Mouse (Mus musculus) erythroid progenitor cell, adult 5-6 weeks (primary cell): ENCODE results near the gene Iqsec1. TPM values are rescaled to one million over a fixed set of nuclear protein-coding genes. Genes with fewer than 3 reads are reported as not detected.

Experiments used
- ATAC-seq: replicated peaks from 2 replicates; pipeline ENCODE4 v1.8.0; 2016; ENCODE audit warnings: moderate number of reproducible peaks, mild to moderate bottlenecking, moderate TSS enrichment, inconsistent platforms; ENCODE audit not compliant: poor library complexity, low FRiP score, severe bottlenecking
- total RNA-seq, 2 experiments: library from RNA; stranded (forward) in 1 of 2; stranded (reverse) in 1 of 2; fragments of 150-400 nt in 1 of 2; fragments of 186-747, 209-891 nt in 1 of 2; gene quantifications; 2 replicates each; pipeline versions ENCODE4 v1.2.3 to v1.2.4; 2015 to 2017; ENCODE audit warnings: low replicate concordance in 2 of 2

Gene Iqsec1
- total RNA-seq, 2 experiments from 2014 or later: 41.4 to 88.0 TPM

- no peak for ATAC-seq
These were observed 226.3 kb downstream of the Iqsec1 start for GRCm38 (mm10) chr6:90762120-90762736.

DNA sequence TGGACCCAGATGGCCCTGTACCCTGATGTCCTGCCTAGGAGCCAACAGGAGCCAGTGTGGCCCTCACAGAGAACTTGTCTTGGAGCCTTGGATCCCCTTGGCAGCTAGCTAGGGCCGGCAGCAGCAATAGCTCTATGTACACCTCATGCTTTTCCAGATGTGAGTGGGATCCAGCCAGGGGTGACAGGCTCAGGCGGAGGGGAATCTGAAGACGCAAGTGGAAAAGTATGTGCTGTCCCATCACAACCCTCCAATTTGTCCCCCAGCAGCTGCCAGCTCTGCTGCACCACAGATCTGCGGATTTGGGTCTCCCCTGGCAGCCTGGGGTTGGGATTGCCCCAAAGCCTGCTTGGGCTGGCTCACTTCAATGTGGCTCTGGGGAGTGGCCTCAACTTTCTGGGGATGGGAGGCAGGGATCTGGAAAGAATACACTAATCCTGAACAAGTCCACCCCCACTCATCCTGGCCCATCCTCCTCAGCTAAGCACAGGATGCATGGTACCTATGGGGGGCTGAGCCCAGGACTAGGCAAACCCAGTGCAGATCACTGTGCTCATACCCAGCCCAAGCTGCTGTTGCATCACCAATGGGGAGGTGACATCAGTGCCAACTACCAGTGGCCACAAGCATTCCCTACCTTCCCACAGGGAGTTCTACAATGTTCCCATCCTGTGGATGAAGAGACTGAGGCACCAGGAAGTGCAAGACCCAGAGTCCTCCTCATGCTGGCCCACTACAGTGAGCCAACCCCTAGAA, 227.0 kb downstream of the Iqsec1 start:
- ATAC-seq: no peak

DNA sequence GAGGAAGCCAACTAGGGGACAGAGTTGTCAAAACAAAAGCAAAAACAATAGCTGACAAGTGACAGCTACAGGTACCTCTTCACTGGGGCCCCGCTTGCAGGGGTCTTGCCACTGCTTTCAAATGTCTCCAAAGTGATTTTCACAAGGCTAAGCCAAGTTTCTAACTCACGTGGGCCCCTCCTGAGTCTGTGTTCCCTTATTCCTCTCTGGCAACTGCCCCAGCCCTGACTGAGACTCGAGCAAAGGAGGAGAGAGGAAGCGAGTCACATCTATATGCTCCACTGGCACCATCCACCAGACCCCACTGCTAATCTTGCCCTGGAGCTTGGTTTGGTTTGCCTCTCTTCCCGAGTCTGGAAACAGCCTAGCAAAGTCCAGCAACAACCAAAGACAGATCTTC, 227.6 kb downstream of the Iqsec1 start:
- no peak for ATAC-seq

DNA sequence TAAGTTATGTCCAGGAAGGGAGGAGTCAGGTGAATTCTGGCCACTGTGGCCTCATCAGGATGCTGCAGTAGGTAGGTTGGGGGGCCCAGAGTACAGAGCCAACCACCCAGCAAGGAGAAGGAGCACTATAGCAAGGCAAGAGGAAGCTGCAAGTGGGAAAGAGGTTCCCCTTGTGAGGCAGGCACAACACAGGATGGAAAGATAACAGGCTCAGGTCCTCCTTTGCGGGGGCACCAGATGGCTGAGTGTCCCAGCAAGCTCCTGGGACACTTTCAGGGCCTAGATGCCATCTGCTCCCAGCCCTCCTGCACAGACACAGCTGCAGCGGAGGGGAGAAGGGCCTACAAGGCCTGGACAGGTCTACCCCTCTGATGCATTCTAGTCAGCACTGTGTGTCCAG, 228.7 kb downstream of the Iqsec1 start:
- ATAC-seq: no peak

- ATAC-seq: no peak
These were observed 230.3 kb downstream of the Iqsec1 start for GRCm38 (mm10) chr6:90758155-90758554.

- ATAC-seq: no peak
These were observed 231.0 kb downstream of the Iqsec1 start for GRCm38 (mm10) chr6:90757427-90757883.

- ATAC-seq: no peak
These were observed 231.9 kb downstream of the Iqsec1 start for GRCm38 (mm10) chr6:90756561-90756960.

DNA sequence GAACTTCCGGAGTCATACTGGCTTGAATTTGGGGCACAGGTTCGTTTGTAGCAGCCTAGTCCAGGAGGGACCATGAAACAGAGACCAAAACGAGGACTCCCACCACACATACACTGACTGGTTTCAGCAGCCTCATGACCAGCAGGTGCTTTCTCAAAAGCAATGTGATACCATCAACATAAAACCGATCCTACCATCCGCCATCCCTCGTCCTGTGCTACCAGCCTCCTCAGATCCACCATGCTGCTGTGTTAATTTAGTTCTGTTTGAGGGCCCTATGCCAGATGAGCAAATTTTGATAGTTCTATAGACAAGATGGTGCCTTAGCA, 232.9 kb downstream of the Iqsec1 start:
- ATAC-seq: no peak

DNA sequence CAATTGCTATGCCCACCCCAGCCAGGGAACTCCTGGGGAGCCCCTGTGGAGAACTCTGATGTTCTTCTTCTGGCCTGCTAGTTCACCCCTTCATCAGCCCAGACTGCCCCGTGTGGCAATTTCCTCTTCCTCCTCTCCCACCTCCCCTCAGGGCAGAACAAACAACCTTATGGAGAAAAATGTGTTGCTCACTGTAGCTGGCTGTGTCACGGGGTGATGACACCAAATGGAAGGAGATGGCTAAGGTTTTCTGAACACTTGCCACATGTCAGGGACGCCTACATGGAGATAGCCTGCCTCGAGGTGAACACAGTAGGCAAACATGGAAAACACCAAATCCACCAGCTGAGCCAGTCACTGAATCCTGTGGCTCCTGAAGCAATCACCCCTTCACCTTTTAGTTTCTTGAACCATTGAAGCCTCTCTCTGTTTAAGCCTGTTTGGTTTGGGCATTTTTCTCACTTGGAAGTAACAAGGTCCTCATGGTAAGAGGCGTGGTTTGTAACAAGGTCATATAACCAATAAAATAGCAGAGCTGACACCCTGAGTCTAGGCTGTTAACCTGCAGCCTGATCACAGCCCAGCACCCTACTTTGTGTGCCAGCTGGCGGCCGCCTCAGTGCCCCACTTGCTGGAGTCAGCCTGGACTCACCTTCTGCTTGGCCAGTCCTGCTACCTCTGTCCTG, 233.4 kb downstream of the Iqsec1 start:
- ATAC-seq: no peak

GRCm38 (mm10) chr6:90754093-90754492, 234.4 kb downstream of the Iqsec1 start:
- ATAC-seq: no peak

- ATAC-seq: no peak
These were observed 234.8 kb downstream of the Iqsec1 start for GRCm38 (mm10) chr6:90753656-90754055.

DNA sequence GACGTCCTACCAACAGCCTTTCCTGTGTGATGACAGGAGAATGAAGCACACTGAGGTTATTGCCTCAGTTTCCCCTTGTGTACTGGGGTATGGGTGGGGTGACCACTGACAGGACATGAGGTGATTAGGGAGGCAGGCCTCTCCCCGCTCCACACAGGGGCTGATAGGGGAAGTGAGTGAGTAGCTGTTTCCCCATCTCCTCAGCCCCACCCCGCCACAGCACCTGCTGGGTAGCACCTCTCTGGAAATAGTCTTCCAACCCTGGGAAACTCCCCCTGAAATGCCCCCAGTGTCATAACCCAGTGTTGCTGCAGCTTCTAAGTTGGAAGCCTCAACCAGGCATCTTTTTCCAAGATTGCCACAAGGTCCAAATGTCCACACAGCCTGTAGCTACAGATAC, 236.9 kb downstream of the Iqsec1 start:
- ATAC-seq: no peak

- peak; percentile 41; the same call in 1 of the 2 replicates for ATAC-seq
These were observed 238.4 kb downstream of the Iqsec1 start for GRCm38 (mm10) chr6:90750091-90750490.

DNA sequence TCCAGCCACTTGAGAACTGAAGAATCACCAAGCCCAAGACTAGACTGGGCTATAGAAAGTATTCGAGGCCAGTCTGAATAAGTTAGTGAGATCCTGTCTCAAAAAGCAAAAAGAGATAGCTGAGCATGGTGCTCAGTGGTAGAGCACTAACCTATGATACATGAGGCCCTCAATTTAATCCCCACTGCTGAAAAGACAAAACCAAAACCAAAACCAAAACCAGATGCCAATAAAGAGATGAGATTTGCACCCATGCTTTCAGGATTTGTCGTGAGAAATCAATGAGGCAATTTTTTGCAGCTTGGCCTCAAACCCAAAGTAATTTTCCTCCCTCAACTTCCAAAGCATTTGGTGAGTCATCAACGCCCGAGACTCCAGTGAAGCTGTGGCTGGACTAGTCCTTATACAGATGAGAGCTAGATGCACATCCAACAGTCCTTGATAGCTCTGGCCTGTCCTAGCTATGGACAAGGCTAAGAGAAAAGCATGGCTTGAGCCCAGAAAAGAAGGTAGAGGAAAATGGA, 239.0 kb downstream of the Iqsec1 start:
- no peak for ATAC-seq

GRCm38 (mm10) chr6:90748976-90749375, 239.5 kb downstream of the Iqsec1 start:
- ATAC-seq: no peak

DNA sequence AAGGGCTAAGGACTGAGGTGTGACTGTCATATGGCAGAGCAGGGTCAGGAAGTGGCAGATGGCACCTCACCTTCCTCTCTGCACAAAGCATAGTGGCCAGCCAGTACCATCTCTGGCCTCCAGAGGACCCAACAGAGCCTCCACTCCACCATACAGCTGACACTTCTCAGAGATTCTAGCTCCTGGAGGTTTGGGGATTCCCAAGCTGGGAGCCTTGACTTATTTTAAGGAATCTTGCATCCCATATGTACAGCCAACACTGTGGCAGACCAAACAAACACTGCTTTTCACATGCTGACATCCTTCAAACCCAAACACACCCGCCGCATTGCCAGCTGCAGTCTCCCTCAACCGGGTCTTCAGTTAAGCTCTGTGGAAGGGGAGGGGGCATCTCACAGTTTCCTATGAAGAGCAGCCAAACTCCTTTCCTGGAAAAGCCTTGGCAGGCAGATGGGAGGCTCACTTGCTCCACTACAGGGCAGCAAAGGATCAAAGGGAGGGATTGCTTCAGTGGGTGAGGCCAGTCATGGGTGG, 242.1 kb downstream of the Iqsec1 start:
- ATAC-seq: no peak

- no peak for ATAC-seq
These were observed 242.9 kb downstream of the Iqsec1 start for GRCm38 (mm10) chr6:90745401-90746198.

DNA sequence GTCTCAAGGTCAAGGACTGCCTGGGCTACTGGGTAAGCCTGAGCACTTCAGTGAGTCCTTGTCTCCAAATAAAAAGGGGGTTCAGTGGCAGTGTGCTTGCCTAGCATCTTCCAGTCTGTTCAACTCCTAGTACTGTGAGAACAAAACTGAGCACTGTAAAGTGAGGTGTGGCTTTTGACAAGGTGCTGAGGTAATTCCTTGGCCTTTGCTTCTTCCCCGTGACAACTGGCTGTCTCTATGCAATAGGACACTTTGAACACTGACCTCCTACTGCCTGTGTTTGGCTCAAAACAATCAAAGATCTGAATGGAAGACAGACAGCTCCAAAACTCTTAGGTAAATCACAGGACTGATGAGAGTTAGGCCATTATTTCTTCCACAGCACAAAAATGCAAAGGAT, 246.0 kb downstream of the Iqsec1 start:
- no peak for ATAC-seq

DNA sequence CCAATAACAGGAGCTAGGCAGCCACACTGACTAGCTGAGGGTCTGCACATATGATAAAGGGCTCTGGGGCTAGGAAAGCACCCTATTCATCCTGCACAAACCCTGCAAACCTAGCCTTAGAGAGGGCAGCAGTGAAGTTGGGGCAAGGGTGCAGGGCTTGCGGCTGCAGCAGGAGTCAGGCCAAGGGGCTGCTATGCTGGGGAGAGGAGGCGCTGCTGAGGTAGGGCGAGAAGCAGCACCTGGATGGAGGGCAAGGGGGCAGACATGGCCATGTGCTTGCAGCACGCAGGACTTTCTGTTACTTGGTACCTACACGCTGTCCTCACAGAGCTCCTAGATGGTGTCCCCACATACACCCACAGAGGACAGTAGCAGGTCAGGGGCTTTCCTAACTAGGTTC, 246.8 kb downstream of the Iqsec1 start:
- ATAC-seq: no peak

- no peak for ATAC-seq
These were observed 247.4 kb downstream of the Iqsec1 start for GRCm38 (mm10) chr6:90741056-90741420.
